Comparison of ENCODE assay signal across 21 mouse cellular contexts in genomic region chrX:166348086-166348485, GRCm38 (mm10).
DNase-seq lines count a peak whose midpoint lies in the region; ATAC-seq and TF ChIP-seq lines count a peak whose summit lies in the region.
"Had no signal": no experiment of that assay in that cellular context is flagged by ENCODE, and none has a peak within 500 bp of the region (broad histone marks: within the 10 kb centered on the region; RNA-seq: fewer than 3 reads in every experiment).

No protein-coding gene starts in this region.

- peak overlapping the region; percentile 36 for H3K4me2 ChIP-seq in forebrain, embryonic 11.5 days (ENCODE audit: low read depth, low read length, severe bottlenecking)
- peak overlapping the region; percentile 57 for H3K4me2 ChIP-seq in forebrain, embryonic 16.5 days (ENCODE audit: low read length)
- H3K4me2 ChIP-seq in hindbrain, postnatal 0 days (ENCODE audit: low read depth, low read length): peak overlapping the region; percentile 54
- peak overlapping the region; percentile 57 for H3K4me2 ChIP-seq in neural tube, embryonic 12.5 days (replicated peaks)
- H3K4me2 ChIP-seq in kidney, embryonic 16.5 days (replicated peaks; ENCODE audit: low read depth, low read length): no peak overlapping the region
- H3K4me2 ChIP-seq: heart, embryonic 15.5 days; intestine, embryonic 15.5 days; limb, embryonic 13.5 days; liver, embryonic 15.5 days had no signal

- H3K4me1 ChIP-seq in forebrain, embryonic 11.5 days (replicated peaks; ENCODE audit: control insufficient read depth, insufficient read depth, low read length): no peaks in the 10 kb centered on the region
- H3K4me1 ChIP-seq in forebrain, embryonic 16.5 days (replicated peaks; ENCODE audit: control insufficient read depth, insufficient read depth, low read length): peaks cover 25% of the 10 kb centered on the region
- H3K4me1 ChIP-seq in hindbrain, postnatal 0 days (ENCODE audit: insufficient read depth, low read length): 0 out of 2 replicates have a peak, but pooled peaks cover 3% of the 10 kb centered on the region
- H3K4me1 ChIP-seq in neural tube, embryonic 12.5 days: no peaks in the 10 kb centered on the region; the same call in 1 of the 2 replicates
- no peaks in the 10 kb centered on the region for H3K4me1 ChIP-seq in kidney, embryonic 16.5 days (ENCODE audit: insufficient read depth, low read length)
- H3K4me1 ChIP-seq: embryonic facial prominence, embryonic 10.5 days; heart, embryonic 15.5 days; intestine, embryonic 15.5 days; limb, embryonic 13.5 days; liver, embryonic 15.5 days had no signal

- 48% methylated on average over 6 of the region's 6 CpGs for WGBS in forebrain, embryonic 11.5 days
- 24% methylated on average over 6 of the region's 6 CpGs for WGBS in forebrain, embryonic 16.5 days
- 52% methylated on average over 6 of the region's 6 CpGs for WGBS in hindbrain, postnatal 0 days
- 60% methylated on average over 6 of the region's 6 CpGs for WGBS in neural tube, embryonic 12.5 days
- WGBS in kidney, embryonic 16.5 days: 81% methylated on average over 6 of the region's 6 CpGs

- H3K27ac ChIP-seq in forebrain, embryonic 11.5 days (ENCODE audit: low read depth, low read length): peak overlapping the region; percentile 41; the same call in 1 of the 2 replicates
- peak overlapping the region; percentile 78 for H3K27ac ChIP-seq in forebrain, embryonic 16.5 days (ENCODE audit: low read length)
- peak overlapping the region; percentile 48; the same call in 1 of the 2 replicates for H3K27ac ChIP-seq in hindbrain, postnatal 0 days
- no peak overlapping the region for H3K27ac ChIP-seq in neural tube, embryonic 12.5 days
- no peak overlapping the region for H3K27ac ChIP-seq in kidney, embryonic 16.5 days (ENCODE audit: low read length)
- H3K27ac ChIP-seq: embryonic facial prominence, embryonic 10.5 days; heart, embryonic 15.5 days; intestine, embryonic 15.5 days; limb, embryonic 13.5 days; liver, embryonic 15.5 days; stomach, postnatal 0 days had no signal

- H3K36me3 ChIP-seq in forebrain, embryonic 11.5 days (ENCODE audit: control insufficient read depth, insufficient read depth, low read length): no peaks in the 10 kb centered on the region
- no peaks in the 10 kb centered on the region for H3K36me3 ChIP-seq in forebrain, embryonic 16.5 days (ENCODE audit: control insufficient read depth, insufficient read depth)
- H3K36me3 ChIP-seq in hindbrain, postnatal 0 days (ENCODE audit: insufficient read depth, low read length): no peaks in the 10 kb centered on the region
- no peaks in the 10 kb centered on the region for H3K36me3 ChIP-seq in neural tube, embryonic 12.5 days
- no peaks in the 10 kb centered on the region for H3K36me3 ChIP-seq in kidney, embryonic 16.5 days (ENCODE audit: insufficient read depth, low read length)
- H3K36me3 ChIP-seq: embryonic facial prominence, embryonic 10.5 days; heart, embryonic 15.5 days; intestine, embryonic 15.5 days; limb, embryonic 13.5 days; liver, embryonic 15.5 days had no signal

- no peak for ATAC-seq in forebrain, embryonic 11.5 days (replicated peaks; ENCODE audit: low FRiP score)
- ATAC-seq in forebrain, embryonic 16.5 days: no peak
- no peak for ATAC-seq in hindbrain, postnatal 0 days
- no peak for ATAC-seq in neural tube, embryonic 12.5 days (ENCODE audit: low FRiP score, low read depth)
- ATAC-seq in kidney, embryonic 16.5 days (ENCODE audit: low FRiP score, low TSS enrichment): no peak
- ATAC-seq: CD4-positive, CD25-positive, alpha-beta regulatory T cell, adult 4 months; intestine, embryonic 15.5 days had no signal

- no peak overlapping the region; the same call in 1 of the 2 replicates for H3K9ac ChIP-seq in forebrain, embryonic 11.5 days (ENCODE audit: low read length)
- peak overlapping the region; percentile 35 for H3K9ac ChIP-seq in forebrain, embryonic 16.5 days (replicated peaks; ENCODE audit: low read depth, low read length)
- peak overlapping the region; percentile 22; the same call in 1 of the 2 replicates for H3K9ac ChIP-seq in hindbrain, postnatal 0 days (replicated peaks; ENCODE audit: low read length)
- H3K9ac ChIP-seq in neural tube, embryonic 12.5 days: no peak overlapping the region
- H3K9ac ChIP-seq in kidney, embryonic 16.5 days (replicated peaks; ENCODE audit: low read length): no peak overlapping the region
- H3K9ac ChIP-seq: heart, embryonic 15.5 days; intestine, embryonic 15.5 days; limb, embryonic 13.5 days; liver, embryonic 15.5 days had no signal

- no peaks in the 10 kb centered on the region for H3K9me3 ChIP-seq in forebrain, embryonic 11.5 days (ENCODE audit: control insufficient read depth, low read length)
- no peaks in the 10 kb centered on the region for H3K9me3 ChIP-seq in forebrain, embryonic 16.5 days (ENCODE audit: control insufficient read depth, low read length)
- H3K9me3 ChIP-seq in hindbrain, postnatal 0 days (ENCODE audit: low read length): no peaks in the 10 kb centered on the region
- no peaks in the 10 kb centered on the region for H3K9me3 ChIP-seq in neural tube, embryonic 12.5 days
- no peaks in the 10 kb centered on the region for H3K9me3 ChIP-seq in kidney, embryonic 16.5 days (ENCODE audit: low read length)
- H3K9me3 ChIP-seq: embryonic facial prominence, embryonic 10.5 days; heart, embryonic 15.5 days; intestine, embryonic 15.5 days; limb, embryonic 13.5 days; liver, embryonic 15.5 days had no signal

- peaks cover 2% of the 10 kb centered on the region for H3K27me3 ChIP-seq in forebrain, embryonic 11.5 days (ENCODE audit: control insufficient read depth, insufficient read depth, low read length)
- no peaks in the 10 kb centered on the region for H3K27me3 ChIP-seq in forebrain, embryonic 16.5 days (replicated peaks; ENCODE audit: control insufficient read depth, insufficient read depth, low read length)
- no peaks in the 10 kb centered on the region for H3K27me3 ChIP-seq in hindbrain, postnatal 0 days (ENCODE audit: insufficient read depth, low read length)
- H3K27me3 ChIP-seq in neural tube, embryonic 12.5 days (replicated peaks): no peaks in the 10 kb centered on the region
- H3K27me3 ChIP-seq in kidney, embryonic 16.5 days (ENCODE audit: insufficient read depth, low read length): peaks cover 13% of the 10 kb centered on the region; the same call in 1 of the 2 replicates
- H3K27me3 ChIP-seq: heart, embryonic 15.5 days; intestine, embryonic 15.5 days; liver, embryonic 15.5 days had no signal

- no peak for TF ChIP-seq CTCF in hindbrain, postnatal 0 days (IDR thresholded peaks at IDR 0.05; ENCODE audit: low read depth)

- H3K4me3 ChIP-seq in forebrain, embryonic 11.5 days (ENCODE audit: low read depth, low read length): peak overlapping the region; percentile 21; the same call in 1 of the 2 replicates
- H3K4me3 ChIP-seq in forebrain, embryonic 16.5 days (replicated peaks; ENCODE audit: low read length): peak overlapping the region; percentile 41
- peak overlapping the region; percentile 43 for H3K4me3 ChIP-seq in hindbrain, postnatal 0 days (ENCODE audit: low read length)
- peak overlapping the region; percentile 24; the same call in 1 of the 2 replicates for H3K4me3 ChIP-seq in neural tube, embryonic 12.5 days
- H3K4me3 ChIP-seq in kidney, embryonic 16.5 days (ENCODE audit: low read length): no peak overlapping the region
- H3K4me3 ChIP-seq: erythroblast, embryonic 14.5 days; heart, embryonic 15.5 days; intestine, embryonic 15.5 days; limb, embryonic 13.5 days; liver, embryonic 15.5 days had no signal

- no peak for DNase-seq in forebrain, embryonic 11.5 days (ENCODE audit: low spot score)
- no peak for DNase-seq in hindbrain, postnatal 0 days (ENCODE audit: low spot score)
- DNase-seq in urinary bladder, postnatal 10 days (ENCODE audit: low spot score): no peak
- no peak for DNase-seq in left cerebral cortex, adult 9 months (ENCODE audit: low spot score in 2 of 2)
- no peak for DNase-seq in cerebellum, adult 18-20 months
- DNase-seq: adrenal gland, postnatal 25 days; kidney, postnatal 14 days; lung, postnatal 14 days; right cerebral cortex, adult 18-20 months; thymus, postnatal 25 days had no signal

Comparison
In these comparisons a context has a peak if more than half of its experiments do, and no peak if none do; other contexts are left out.
1. H3K9ac ChIP-seq: peak in forebrain, embryonic 16.5 days (single experiment) and hindbrain, postnatal 0 days (single experiment); none in forebrain, embryonic 11.5 days (single experiment), neural tube, embryonic 12.5 days (single experiment) and kidney, embryonic 16.5 days (single experiment).
2. H3K27ac ChIP-seq: peak in forebrain, embryonic 11.5 days (single experiment), forebrain, embryonic 16.5 days (single experiment) and hindbrain, postnatal 0 days (single experiment); none in neural tube, embryonic 12.5 days (single experiment) and kidney, embryonic 16.5 days (single experiment).